Comparison of ENCODE assay signal across 21 mouse cellular contexts in genomic region chr17:12373601-12374144, GRCm38 (mm10). TPM values are rescaled to one million over a fixed set of nuclear protein-coding genes. Genes with fewer than 3 reads are reported as not detected.
"Had no signal": no experiment of that assay in that cellular context is flagged by ENCODE, and none has a peak within 500 bp of the region (broad histone marks: within the 10 kb centered on the region; RNA-seq: fewer than 3 reads in every experiment).

No protein-coding gene starts in this region.

- H3K36me3 ChIP-seq: lung, embryonic 15.5 days; midbrain, embryonic 12.5 days; neural tube, embryonic 13.5 days; neural tube, embryonic 15.5 days; stomach, embryonic 15.5 days had no signal

- DNase-seq: lung, adult 2 months; lung, postnatal 14 days; lung, postnatal 36 days; midbrain, embryonic 14.5 days; right cerebral cortex, postnatal 14 days; thymus, adult 2 months; thymus, postnatal 25 days; thymus, postnatal 4 days had no signal

- ATAC-seq: lung, postnatal 0 days; midbrain, embryonic 16.5 days had no signal

- H3K9me3 ChIP-seq: lung, embryonic 15.5 days; midbrain, embryonic 12.5 days; neural tube, embryonic 13.5 days; neural tube, embryonic 15.5 days; stomach, embryonic 15.5 days had no signal

- H3K27me3 ChIP-seq: lung, embryonic 15.5 days; midbrain, embryonic 12.5 days; neural tube, embryonic 13.5 days; neural tube, embryonic 15.5 days; stomach, embryonic 15.5 days had no signal

- H3K4me1 ChIP-seq: midbrain, embryonic 12.5 days had no signal

- H3K9ac ChIP-seq: liver, embryonic 14.5 days; lung, embryonic 15.5 days; midbrain, embryonic 12.5 days; neural tube, embryonic 13.5 days; neural tube, embryonic 15.5 days; stomach, embryonic 15.5 days had no signal

- H3K4me2 ChIP-seq: lung, embryonic 15.5 days; midbrain, embryonic 12.5 days; neural tube, embryonic 13.5 days; neural tube, embryonic 15.5 days; stomach, embryonic 15.5 days had no signal

- H3K27ac ChIP-seq: liver, embryonic 14.5 days; lung, embryonic 15.5 days; macrophage; midbrain, embryonic 12.5 days; neural tube, embryonic 13.5 days; neural tube, embryonic 15.5 days; stomach, embryonic 15.5 days; stomach, postnatal 0 days had no signal

- H3K4me3 ChIP-seq: lung, embryonic 15.5 days; midbrain, embryonic 12.5 days; myocyte; neural tube, embryonic 13.5 days; neural tube, embryonic 15.5 days; stomach, embryonic 15.5 days had no signal

RNA-seq across cellular contexts. Expression of gene Plg, which starts 4.7 kb away (rescaled TPM):
- polyA plus RNA-seq: macrophage; midbrain, embryonic 12.5 days; midbrain, embryonic 14.5 days; midbrain, embryonic 16.5 days; myocyte; neural tube, embryonic 11.5 days; urinary bladder, adult 2 months had no signal
